Mouse (Mus musculus): ENCODE results near the gene Kri1.
"Not testable (repeated sequence)": the region's sequence is repeated elsewhere in the genome, so short reads cannot be mapped to it uniquely, and the experiment has no call there.

The Kri1 gene

GRCm38 (mm10) chr9:21274336-21274735 lies 13.4 kb downstream of the Kri1 start:
- no peak for DNase-seq (ENCODE audit: low read depth, low spot score)

DNA sequence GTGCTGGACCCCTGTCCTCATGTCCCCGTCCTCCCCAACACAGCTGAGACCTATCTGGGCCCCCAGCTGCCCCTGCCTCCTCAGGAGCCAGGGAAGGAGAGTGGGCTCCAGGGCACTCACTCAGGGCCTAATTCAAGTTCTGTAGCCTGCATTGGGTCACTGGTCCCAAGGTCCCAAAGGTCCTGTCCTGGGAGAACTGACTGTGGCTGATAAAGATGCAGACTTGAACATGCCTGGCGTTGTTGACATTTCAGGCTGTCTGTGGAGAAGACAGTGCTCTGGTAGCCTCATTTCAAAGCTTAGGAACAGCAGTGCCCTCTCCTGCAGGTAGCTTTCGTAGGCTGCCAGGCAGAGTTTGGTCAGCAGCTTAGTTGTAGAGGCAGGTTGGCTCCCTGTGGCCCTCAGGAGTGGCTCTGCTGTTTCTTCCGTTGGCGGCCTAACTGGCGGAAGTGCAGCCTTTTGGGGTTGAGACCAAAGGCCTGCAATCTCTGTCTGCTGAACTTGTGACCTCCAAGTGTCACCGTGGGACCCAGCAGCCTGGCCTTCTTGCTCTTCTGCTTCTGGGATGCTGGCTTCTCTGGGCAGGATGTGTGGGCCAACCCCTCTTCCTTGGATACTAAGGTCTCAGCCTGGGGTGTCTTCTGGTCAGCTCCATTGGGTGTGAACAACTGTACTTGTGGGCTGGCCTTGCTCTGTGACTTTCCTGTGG lies 14.1 kb downstream of the Kri1 start:
- no peak for DNase-seq (ENCODE audit: low read depth, low spot score)

DNA sequence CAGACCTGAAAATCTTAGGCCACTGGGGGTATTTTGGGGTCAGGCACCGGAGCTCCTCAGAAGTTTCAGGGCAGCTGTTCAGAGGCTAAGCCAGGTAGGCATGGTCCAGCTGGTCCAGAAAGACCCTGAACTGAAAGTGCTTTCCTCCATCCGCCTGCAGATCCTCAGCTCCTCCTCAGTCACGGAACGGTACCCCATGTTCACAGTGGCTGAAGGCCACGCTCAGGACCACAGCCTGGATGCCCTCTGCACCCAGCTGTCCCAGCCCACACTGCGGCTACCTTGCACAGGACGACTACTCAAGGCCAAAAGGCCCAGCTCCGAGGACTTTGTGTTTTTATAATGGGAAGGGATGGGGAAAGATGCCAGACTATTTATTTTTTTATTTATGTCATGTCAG lies 14.7 kb downstream of the Kri1 start:
- no peak for DNase-seq (ENCODE audit: low read depth, low spot score)

DNA sequence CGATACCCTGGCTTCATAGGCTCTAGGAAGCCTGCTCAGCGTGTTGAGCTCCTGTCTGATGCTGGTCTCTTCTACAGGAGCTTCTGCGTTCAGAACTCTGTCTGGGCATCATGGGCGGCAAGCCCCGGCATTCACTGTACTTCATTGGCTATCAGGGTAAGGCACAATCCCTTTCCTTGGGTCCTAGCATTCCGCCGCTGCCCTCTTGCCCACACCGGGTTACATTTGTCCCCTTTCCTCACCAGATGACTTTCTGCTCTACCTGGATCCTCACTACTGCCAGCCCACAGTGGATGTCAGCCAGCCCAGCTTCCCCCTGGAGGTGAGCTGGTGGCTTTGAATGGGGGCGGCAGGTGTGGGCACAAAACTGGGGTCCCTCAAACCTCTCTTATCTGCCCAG lies 15.4 kb downstream of the Kri1 start:
- no peak for DNase-seq (ENCODE audit: low read depth, low spot score)

- not testable (repeated sequence) for DNase-seq (ENCODE audit: low read depth, low spot score)
These were observed 18.2 kb downstream of the Kri1 start for GRCm38 (mm10) chr9:21269590-21269989.

DNA sequence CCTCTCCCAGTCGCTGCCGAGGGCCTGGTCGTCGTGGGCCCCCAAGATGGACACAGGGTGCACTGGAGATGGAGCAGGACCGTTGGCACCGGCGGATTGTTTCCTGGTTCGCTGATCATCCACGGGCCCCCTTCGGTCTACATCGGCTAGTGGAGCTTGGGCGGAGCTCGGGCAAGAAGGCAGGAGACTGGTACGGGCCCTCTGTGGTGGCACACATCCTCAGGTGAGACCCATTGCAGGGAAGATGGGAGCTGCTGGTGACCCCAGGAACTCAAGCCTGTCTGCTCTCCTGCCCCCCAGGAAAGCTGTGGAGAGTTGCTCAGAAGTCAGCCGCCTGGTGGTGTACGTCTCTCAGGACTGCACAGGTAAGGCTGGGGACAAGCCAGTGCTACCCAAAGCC lies 19.5 kb downstream of the Kri1 start:
- DNase-seq (ENCODE audit: low read depth, low spot score), result no peak

DNA sequence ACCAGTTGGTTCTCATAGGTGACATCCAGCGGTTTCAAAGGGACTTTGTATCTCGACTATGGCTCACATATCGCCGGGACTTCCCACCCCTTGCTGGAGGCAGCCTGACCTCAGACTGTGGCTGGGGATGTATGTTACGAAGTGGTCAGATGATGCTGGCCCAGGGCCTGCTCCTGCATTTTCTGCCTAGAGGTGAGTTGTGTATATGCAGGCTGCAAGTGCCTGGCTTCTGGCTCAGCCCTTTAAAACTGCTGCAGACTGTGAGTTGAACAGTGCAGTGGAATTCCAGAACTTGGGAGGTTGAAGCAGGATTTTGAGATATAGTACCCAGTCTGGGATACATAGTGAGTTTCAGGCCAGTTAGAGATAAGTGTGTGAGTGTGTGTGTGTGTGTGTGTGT lies 20.9 kb downstream of the Kri1 start:
- no peak for DNase-seq (ENCODE audit: low read depth, low spot score)

DNA sequence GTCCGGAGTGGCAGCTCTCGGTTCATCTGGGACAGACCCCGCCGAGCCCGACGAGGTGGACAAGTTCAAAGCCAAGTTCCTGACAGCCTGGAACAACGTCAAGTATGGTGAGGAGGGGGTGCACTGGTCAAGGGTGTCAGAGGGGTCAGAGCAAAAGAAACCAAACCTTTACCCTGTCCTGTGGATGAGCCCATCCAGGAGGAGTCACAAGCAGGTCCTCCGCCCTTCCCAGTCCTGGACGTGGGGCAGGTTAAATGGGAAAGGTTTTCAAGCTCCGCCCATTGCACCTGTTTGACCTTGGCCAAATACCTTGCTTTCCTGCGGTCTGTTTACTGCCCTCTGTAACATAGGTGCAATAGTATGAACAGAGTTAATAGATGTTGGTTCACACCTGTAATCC lies 22.2 kb downstream of the Kri1 start:
- no peak for DNase-seq (ENCODE audit: low read depth, low spot score)

DNA sequence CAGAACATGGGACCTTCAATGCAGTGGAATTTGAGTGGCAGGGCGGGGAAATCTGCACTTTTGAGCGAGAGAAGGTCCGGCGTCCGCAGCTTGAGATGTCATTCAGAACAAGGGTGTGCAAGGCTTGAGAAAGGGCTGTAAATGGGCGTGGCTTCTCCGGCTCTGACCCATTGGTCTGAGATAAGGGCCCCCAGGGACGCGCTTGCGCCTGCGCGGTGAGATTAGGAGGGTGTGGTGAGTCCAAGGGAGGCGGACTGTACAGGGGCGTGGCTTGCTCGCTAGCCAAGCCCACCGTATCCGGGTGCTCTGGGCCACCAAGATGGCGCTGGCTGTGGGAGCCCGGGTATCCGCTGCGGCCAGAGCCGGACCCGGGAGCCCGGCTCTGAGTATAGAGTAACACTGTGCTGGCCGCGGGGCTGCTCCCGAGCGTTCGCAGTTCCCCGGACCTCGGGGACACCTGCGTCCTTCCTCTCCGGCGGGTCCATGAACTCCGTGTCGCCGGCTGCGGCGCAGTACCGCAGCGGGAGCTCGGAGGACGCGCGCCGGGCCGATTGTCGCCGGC lies 22.7 kb downstream of the Kri1 start, which contains the start of gene Atg4d:
Atg4d (plus strand) TSS at position 294 of the 562 bp plus-strand sequence.
- DNase-seq (ENCODE audit: low read depth, low spot score), result peak; percentile 93

DNA sequence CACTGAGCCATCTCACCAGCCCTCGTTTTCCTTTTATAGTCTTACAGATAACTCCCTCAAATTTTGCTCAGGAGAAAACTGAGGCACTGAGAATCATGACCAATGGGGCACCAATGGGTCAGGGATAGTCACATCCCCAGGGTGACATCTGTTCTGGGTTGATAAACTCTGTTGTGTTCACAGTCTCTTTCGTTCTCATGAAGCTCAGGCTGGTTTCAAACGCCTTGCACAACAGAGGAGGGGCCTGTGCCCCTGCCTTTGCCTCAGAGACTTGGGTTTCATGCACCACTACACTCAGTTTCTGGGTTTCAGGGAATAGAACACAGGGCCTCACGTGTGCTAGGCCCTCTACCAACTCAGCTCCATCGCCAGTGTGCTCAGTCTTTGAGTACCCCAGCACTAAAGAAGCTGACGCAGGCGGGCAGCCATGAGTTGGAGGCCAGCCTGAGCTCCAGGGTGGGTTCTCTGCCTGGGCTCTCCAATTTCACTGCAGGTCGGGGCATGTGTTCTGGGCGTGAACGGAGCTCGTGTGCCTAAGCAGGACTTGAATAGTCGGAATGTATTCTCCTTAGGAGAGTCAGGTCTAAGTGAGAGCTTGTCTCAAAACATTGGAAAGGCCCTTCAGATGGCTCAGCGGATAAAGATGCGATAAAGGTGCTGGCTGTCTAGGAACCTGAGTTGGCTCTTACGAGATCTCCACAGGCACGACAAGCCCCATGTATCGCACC lies 23.3 kb downstream of the Kri1 start:
- DNase-seq (ENCODE audit: low read depth, low spot score), result no peak

DNA sequence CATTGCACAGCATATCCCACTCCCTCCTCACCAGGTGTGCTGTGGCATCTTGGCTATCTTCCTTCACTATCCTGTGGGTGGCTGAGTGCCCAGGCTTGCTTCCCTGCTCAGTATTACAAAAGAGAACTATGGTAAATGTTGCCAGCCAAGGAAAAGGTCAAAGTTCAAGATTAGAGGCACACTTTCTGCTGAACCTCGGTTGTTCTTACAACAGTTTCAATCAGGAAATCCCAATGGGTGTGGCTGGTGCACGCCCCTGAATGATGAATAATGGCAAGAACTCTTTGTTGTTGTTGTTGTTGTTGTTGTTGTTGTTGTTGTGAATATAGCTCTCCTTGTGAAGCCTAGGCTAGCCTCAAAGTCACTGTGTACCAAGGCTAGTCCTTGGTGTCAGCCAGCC lies 25.9 kb downstream of the Kri1 start:
- DNase-seq (ENCODE audit: low read depth, low spot score), result no peak

DNA sequence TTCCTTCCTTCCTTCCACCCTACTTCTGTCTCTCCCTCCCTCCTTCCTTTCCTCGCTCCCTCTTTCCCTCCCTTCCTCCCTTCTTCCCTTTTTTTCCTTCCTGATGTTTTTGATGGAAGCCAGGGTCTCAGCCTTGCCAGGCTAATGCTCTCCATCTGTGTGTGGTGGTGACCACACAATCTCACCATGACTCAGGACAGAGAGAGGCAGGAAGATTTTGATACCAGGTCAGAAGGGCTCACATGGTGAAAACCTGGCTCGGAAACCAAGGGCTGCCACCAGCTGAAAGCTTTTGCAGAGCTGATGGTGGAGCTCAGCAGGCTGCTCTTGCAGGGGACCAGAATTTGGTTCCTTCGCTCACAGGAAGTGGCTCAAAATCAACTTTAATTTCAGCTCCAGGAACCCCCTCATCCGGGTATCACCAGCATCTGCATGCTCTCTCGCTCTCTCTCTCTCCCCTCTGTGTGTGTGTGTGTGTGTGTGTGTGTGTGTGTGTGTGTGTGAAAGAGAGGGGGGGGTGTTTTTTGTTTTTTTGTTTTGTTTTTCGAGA lies 27.2 kb downstream of the Kri1 start:
- no peak for DNase-seq (ENCODE audit: low read depth, low spot score)

GRCm38 (mm10) chr9:21256349-21256748 lies 31.4 kb downstream of the Kri1 start:
- DNase-seq (ENCODE audit: low read depth, low spot score), result not testable (repeated sequence)

GRCm38 (mm10) chr9:21254690-21255089 lies 33.1 kb downstream of the Kri1 start:
- DNase-seq (ENCODE audit: low read depth, low spot score), result no peak

- DNase-seq (ENCODE audit: low read depth, low spot score), result no peak
These were observed 36.5 kb downstream of the Kri1 start for GRCm38 (mm10) chr9:21251116-21251735.

GRCm38 (mm10) chr9:21250509-21250908 lies 37.3 kb downstream of the Kri1 start:
- DNase-seq (ENCODE audit: low read depth, low spot score), result no peak

- DNase-seq (ENCODE audit: low read depth, low spot score), result no peak
These were observed 37.9 kb downstream of the Kri1 start for GRCm38 (mm10) chr9:21249629-21250508.

GRCm38 (mm10) chr9:21248326-21248725 lies 39.4 kb downstream of the Kri1 start, which contains the start of gene S1pr5:
Gene S1pr5 (minus strand): TSS chr9:21248443.
- DNase-seq (ENCODE audit: low read depth, low spot score), result no peak

- no peak for DNase-seq (ENCODE audit: low read depth, low spot score)
These were observed 41.4 kb downstream of the Kri1 start for GRCm38 (mm10) chr9:21246342-21246741.

- no peak for DNase-seq (ENCODE audit: low read depth, low spot score)
These were observed 42.7 kb downstream of the Kri1 start for GRCm38 (mm10) chr9:21245113-21245487.
